Mouse (Mus musculus): Measurements from ENCODE around the gene Igdcc3.

Gene Igdcc3

DNA sequence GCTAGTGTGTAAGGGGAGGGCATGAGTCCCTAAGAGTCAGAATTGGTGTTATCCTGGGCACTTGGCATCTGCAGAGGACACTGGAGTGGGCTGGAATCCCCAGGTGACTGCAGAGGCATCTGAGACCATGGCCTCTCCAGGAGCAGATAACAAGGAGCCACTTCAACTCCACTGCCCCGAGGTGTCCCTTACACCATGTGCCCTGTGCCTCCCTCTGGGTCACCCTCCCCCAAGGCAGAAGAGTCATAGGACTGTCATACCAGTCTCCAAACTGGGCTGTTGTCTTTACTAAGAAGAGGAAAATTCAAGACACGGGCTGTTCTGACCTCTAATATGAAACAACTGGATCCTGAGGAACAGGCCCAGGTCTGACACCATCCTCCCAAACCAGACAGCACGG lies 93.7 kb downstream of the Igdcc3 start:
- in situ Hi-C loops (cut with MboI, MseI) = no loop called here

All from T-helper 17 cell (primary cell).